Mouse (Mus musculus) midbrain, embryonic 15.5 days (tissue): Measurements from ENCODE around the gene Tmem53. TPM values are rescaled to one million over a fixed set of nuclear protein-coding genes. Genes with fewer than 3 reads are reported as not detected.
"Not testable (repeated sequence)": the region's sequence is repeated elsewhere in the genome, so short reads cannot be mapped to it uniquely, and the experiment has no call there.

Experiments used
- ATAC-seq: fragments of 200-750 bp; cut with Nextera tagmentation; replicated peaks from 2 replicates; pipeline ENCODE4 v1.8.0; 2017; ENCODE audit warnings: moderate TSS enrichment
- H3K27ac ChIP-seq: fragments of 300-500 bp; sonication (generic); 2 replicates; pipeline ENCODE4 v1.5.1; 2015; ENCODE audit warnings: mild to moderate bottlenecking, inconsistent platforms
- H3K27me3 ChIP-seq: fragments of 300-500 bp; sonication (generic); replicated peaks from 2 replicates; pipeline ENCODE4 v1.6.1; 2015; ENCODE audit warnings: inconsistent platforms
- H3K36me3 ChIP-seq: fragments of 300-500 bp; sonication (generic); replicated peaks from 2 replicates; pipeline ENCODE4 v1.6.1; 2015; ENCODE audit warnings: inconsistent platforms
- H3K4me1 ChIP-seq: fragments of 300-500 bp; sonication (generic); 2 replicates; pipeline ENCODE4 v1.6.1; 2015; ENCODE audit warnings: inconsistent platforms
- H3K4me2 ChIP-seq: fragments of 300-500 bp; sonication (generic); 2 replicates; pipeline ENCODE4 v1.6.1; 2015; ENCODE audit warnings: inconsistent platforms, mild to moderate bottlenecking, moderate library complexity
- H3K4me3 ChIP-seq: fragments of 300-500 bp; sonication (generic); 2 replicates; pipeline ENCODE4 v1.5.1; 2015; ENCODE audit warnings: mild to moderate bottlenecking, inconsistent platforms
- H3K9ac ChIP-seq: fragments of 300-500 bp; sonication (generic); 2 replicates; pipeline ENCODE4 v1.6.1; 2015; ENCODE audit warnings: mild to moderate bottlenecking, inconsistent platforms
- H3K9me3 ChIP-seq: fragments of 300-500 bp; sonication (generic); 2 replicates; pipeline ENCODE4 v1.6.1; 2016; ENCODE audit warnings: inconsistent platforms
- WGBS: fragments of 180-500 bp; shearing (Covaris S2); methylation state at CpG from one replicate; pipeline ENCODE4 v1.1.7; 2015; ENCODE audit warnings: mixed read lengths; 5-methylcytosine and 5-hydroxymethylcytosine counted together
- polyA plus RNA-seq: library from polyadenylated mRNA; unstranded; fragments of >200 nt; fragmentation: Nextera tagmentation; extraction: Ambion mirVana; gene quantifications from 2 replicates; pipeline ENCODE4 v1.2.1, GENCODE M21; 2015

Gene Tmem53
- polyA plus RNA-seq, 1 experiment from 2014 or later: 9.6 TPM

- WGBS: 63% methylated on average over 5 of the region's 5 CpGs
Observed at GRCm38 (mm10) chr4:117254017-117254627, 2.4 kb downstream of the Tmem53 start.

GRCm38 (mm10) chr4:117254672-117255071, 2.9 kb downstream of the Tmem53 start:
- H3K4me2 ChIP-seq: no peak overlapping the region
- H3K27me3 ChIP-seq: no peaks in the 10 kb centered on the region
- H3K4me1 ChIP-seq: peaks cover 12% of the 10 kb centered on the region
- 50% methylated on average over 6 of the region's 6 CpGs for WGBS
- H3K9ac ChIP-seq: no peak overlapping the region
- H3K9me3 ChIP-seq: no peaks in the 10 kb centered on the region
- no peak overlapping the region for H3K4me3 ChIP-seq
- no peak for ATAC-seq
- no peak overlapping the region for H3K27ac ChIP-seq
- H3K36me3 ChIP-seq: no peaks in the 10 kb centered on the region

More at GRCm38 (mm10) chr4:117254017-117254627, 2.4 kb downstream of the Tmem53 start:
- Histone ChIP-seq H3K4me1 (peaks cover 12% of the 10 kb centered on the region), H3K36me3 (no peaks in the 10 kb centered on the region), H3K27me3 (no peaks in the 10 kb centered on the region), H3K4me2 (no peak overlapping the region), H3K9me3 (no peaks in the 10 kb centered on the region), H3K9ac (no peak overlapping the region), H3K27ac (no peak overlapping the region), H3K4me3 (no peak overlapping the region)
- no peak for ATAC-seq

GRCm38 (mm10) chr4:117259909-117260308, 8.2 kb downstream of the Tmem53 start:
- not testable (repeated sequence) for H3K27ac ChIP-seq, H3K4me3 ChIP-seq, ATAC-seq, H3K27me3 ChIP-seq, H3K9ac ChIP-seq, H3K4me2 ChIP-seq, H3K36me3 ChIP-seq, H3K9me3 ChIP-seq, H3K4me1 ChIP-seq
- 76% methylated on average over 6 of the region's 6 CpGs for WGBS

- Histone ChIP-seq H3K4me1 (no peaks in the 10 kb centered on the region), H3K27ac (no peak overlapping the region), H3K9me3 (no peaks in the 10 kb centered on the region), H3K9ac (no peak overlapping the region), H3K4me3 (no peak overlapping the region), H3K4me2 (no peak overlapping the region), H3K27me3 (no peaks in the 10 kb centered on the region), H3K36me3 (no peaks in the 10 kb centered on the region)
- no peak for ATAC-seq
- WGBS: 90% methylated on average over 2 of the region's 2 CpGs
Observed at GRCm38 (mm10) chr4:117261222-117261621, 9.5 kb downstream of the Tmem53 start.

- WGBS: 77% methylated on average over 13 of the region's 13 CpGs
- H3K27ac ChIP-seq: no peak overlapping the region
- H3K4me1 ChIP-seq: no peaks in the 10 kb centered on the region
- no peaks in the 10 kb centered on the region for H3K9me3 ChIP-seq
- ATAC-seq: no peak
- H3K4me3 ChIP-seq: no peak overlapping the region
- no peaks in the 10 kb centered on the region for H3K36me3 ChIP-seq
- no peaks in the 10 kb centered on the region; the same call in 1 of the 2 replicates for H3K27me3 ChIP-seq
- no peak overlapping the region for H3K4me2 ChIP-seq
- no peak overlapping the region for H3K9ac ChIP-seq
Observed at GRCm38 (mm10) chr4:117262101-117262913, 10.6 kb downstream of the Tmem53 start.

GRCm38 (mm10) chr4:117262987-117263386, 11.2 kb downstream of the Tmem53 start:
- H3K36me3 ChIP-seq: no peaks in the 10 kb centered on the region

GRCm38 (mm10) chr4:117267284-117267683, 15.5 kb downstream of the Tmem53 start:
- peaks cover 26% of the 10 kb centered on the region for H3K27me3 ChIP-seq
- ATAC-seq: no peak
- no peak overlapping the region for H3K4me2 ChIP-seq
- H3K9me3 ChIP-seq: no peaks in the 10 kb centered on the region
- H3K36me3 ChIP-seq: 0 out of 2 replicates have a peak, but pooled peaks cover 1% of the 10 kb centered on the region
- H3K4me1 ChIP-seq: peaks cover 8% of the 10 kb centered on the region; the same call in 1 of the 2 replicates
- H3K27ac ChIP-seq: no peak overlapping the region
- H3K4me3 ChIP-seq: no peak overlapping the region
- H3K9ac ChIP-seq: no peak overlapping the region
- WGBS: 0% methylated on average over 2 of the region's 2 CpGs

More at GRCm38 (mm10) chr4:117262987-117263386, 11.2 kb downstream of the Tmem53 start:
- Histone ChIP-seq H3K27me3 (peaks cover 4% of the 10 kb centered on the region; the same call in 1 of the 2 replicates), H3K27ac (no peak overlapping the region), H3K4me2 (no peak overlapping the region), H3K4me1 (no peaks in the 10 kb centered on the region), H3K9ac (no peak overlapping the region), H3K4me3 (no peak overlapping the region), H3K9me3 (no peaks in the 10 kb centered on the region)
- WGBS: 44% methylated on average over 8 of the region's 8 CpGs
- ATAC-seq: no peak

- Histone ChIP-seq H3K36me3 (0 out of 2 replicates have a peak, but pooled peaks cover 3% of the 10 kb centered on the region), H3K4me1 (peaks cover 14% of the 10 kb centered on the region), H3K27me3 (peaks cover 26% of the 10 kb centered on the region), H3K27ac (no peak overlapping the region), H3K9me3 (no peaks in the 10 kb centered on the region), H3K4me2 (no peak overlapping the region), H3K9ac (no peak overlapping the region), H3K4me3 (no peak overlapping the region)
- 87% methylated on average over 25 of the region's 25 CpGs for WGBS
- ATAC-seq: no peak
Observed at GRCm38 (mm10) chr4:117267831-117268437, 16.2 kb downstream of the Tmem53 start.

GRCm38 (mm10) chr4:117270278-117270677, 18.5 kb downstream of the Tmem53 start:
- H3K4me2 ChIP-seq: no peak overlapping the region
- H3K4me3 ChIP-seq: no peak overlapping the region
- peaks cover 26% of the 10 kb centered on the region for H3K27me3 ChIP-seq
- peak overlapping the region; percentile 11; the same call in 1 of the 2 replicates for H3K27ac ChIP-seq
- no peaks in the 10 kb centered on the region for H3K9me3 ChIP-seq
- WGBS: 11% methylated on average over 6 of the region's 6 CpGs
- peaks cover 12% of the 10 kb centered on the region for H3K36me3 ChIP-seq
- ATAC-seq: peak; percentile 16; the same call in 1 of the 2 replicates
- peaks cover 21% of the 10 kb centered on the region for H3K4me1 ChIP-seq
- H3K9ac ChIP-seq: no peak overlapping the region

GRCm38 (mm10) chr4:117272459-117272858, 20.7 kb downstream of the Tmem53 start:
- Histone ChIP-seq H3K27me3 (peaks cover 29% of the 10 kb centered on the region), H3K36me3 (peaks cover 27% of the 10 kb centered on the region), H3K9me3 (no peaks in the 10 kb centered on the region), H3K4me1 (peaks cover 21% of the 10 kb centered on the region), H3K27ac (peak overlapping the region; percentile 58), H3K4me3 (no peak overlapping the region), H3K4me2 (no peak overlapping the region), H3K9ac (no peak overlapping the region)
- ATAC-seq: peak; percentile 70
- WGBS: 5% methylated on average over 12 of the region's 12 CpGs

GRCm38 (mm10) chr4:117274720-117275119, 23.0 kb downstream of the Tmem53 start:
- no peak for ATAC-seq
- H3K9me3 ChIP-seq: no peaks in the 10 kb centered on the region
- H3K4me1 ChIP-seq: peaks cover 33% of the 10 kb centered on the region
- no peak overlapping the region for H3K27ac ChIP-seq
- H3K4me2 ChIP-seq: no peak overlapping the region
- H3K36me3 ChIP-seq: peaks cover 27% of the 10 kb centered on the region
- H3K4me3 ChIP-seq: no peak overlapping the region
- H3K27me3 ChIP-seq: peaks cover 10% of the 10 kb centered on the region
- WGBS: 95% methylated on average over 4 of the region's 4 CpGs
- no peak overlapping the region for H3K9ac ChIP-seq

GRCm38 (mm10) chr4:117276281-117276711, 24.5 kb downstream of the Tmem53 start:
- H3K4me1 ChIP-seq: peaks cover 39% of the 10 kb centered on the region

More at GRCm38 (mm10) chr4:117276281-117276711, 24.5 kb downstream of the Tmem53 start:
- Histone ChIP-seq H3K9ac (no peak overlapping the region), H3K27me3 (0 out of 2 replicates have a peak, but pooled peaks cover 6% of the 10 kb centered on the region), H3K9me3 (no peaks in the 10 kb centered on the region), H3K27ac (no peak overlapping the region), H3K4me2 (no peak overlapping the region), H3K4me3 (no peak overlapping the region), H3K36me3 (peaks cover 27% of the 10 kb centered on the region)
- ATAC-seq: no peak
- 98% methylated on average over 17 of the region's 17 CpGs for WGBS
